Mouse (Mus musculus): ENCODE measurements around the gene Enox1.

DNA sequence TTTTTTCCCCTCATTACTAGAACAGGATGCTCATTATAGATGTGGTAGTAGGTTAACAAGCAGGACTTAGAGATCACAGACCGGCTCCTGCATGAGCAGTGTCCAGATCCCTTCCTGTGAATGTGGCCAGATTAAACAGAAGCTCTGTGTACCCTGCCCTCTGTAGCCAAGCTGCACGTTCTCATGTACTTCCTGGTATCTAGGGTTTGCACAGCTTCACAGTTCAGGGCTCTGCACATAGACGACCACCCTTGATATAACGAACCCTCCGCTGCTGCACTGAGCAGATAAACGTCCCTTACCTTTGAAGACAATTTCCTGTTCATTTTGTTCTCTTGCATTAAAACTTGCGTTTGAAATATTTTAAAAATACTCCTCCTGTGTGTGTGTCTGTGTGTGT is 505.7 kb downstream of the Enox1 start:
- TF ChIP-seq POLR2A (IDR thresholded peaks at IDR 0.05; ENCODE audit: borderline replicate concordance, low read depth, low read length) (no peak), CTCF (IDR thresholded peaks at IDR 0.05; ENCODE audit: low read depth, low read length) (no peak)
